In genomic region chr2:74217437-74217836, GRCm38 (mm10) we compare ENCODE assay signal across 18 mouse cellular contexts.
"Had no signal": no experiment of that assay in that cellular context is flagged by ENCODE, and none has a peak within 500 bp of the region (broad histone marks: within the 10 kb centered on the region; RNA-seq: fewer than 3 reads in every experiment).

No protein-coding gene starts in this region.

- H3K9ac ChIP-seq: lung, embryonic 14.5 days; midbrain, embryonic 12.5 days; neural tube, embryonic 13.5 days; neural tube, embryonic 15.5 days had no signal

- ATAC-seq: midbrain, embryonic 16.5 days had no signal

- H3K4me2 ChIP-seq: lung, embryonic 14.5 days; midbrain, embryonic 12.5 days; neural tube, embryonic 13.5 days; neural tube, embryonic 15.5 days had no signal

- H3K4me1 ChIP-seq: midbrain, embryonic 10.5 days; midbrain, embryonic 12.5 days; neural tube, embryonic 13.5 days; neural tube, embryonic 15.5 days had no signal

- H3K27me3 ChIP-seq: neural tube, embryonic 13.5 days; neural tube, embryonic 15.5 days had no signal

- H3K27ac ChIP-seq: midbrain, embryonic 10.5 days; midbrain, embryonic 12.5 days; neural tube, embryonic 13.5 days; neural tube, embryonic 15.5 days had no signal

- H3K36me3 ChIP-seq: midbrain, embryonic 10.5 days; midbrain, embryonic 12.5 days; neural tube, embryonic 13.5 days; neural tube, embryonic 15.5 days had no signal

- H3K4me3 ChIP-seq: midbrain, embryonic 10.5 days; midbrain, embryonic 12.5 days; myocyte; neural tube, embryonic 13.5 days; neural tube, embryonic 15.5 days had no signal

- H3K9me3 ChIP-seq: midbrain, embryonic 10.5 days; midbrain, embryonic 12.5 days; neural tube, embryonic 13.5 days; neural tube, embryonic 15.5 days had no signal

- DNase-seq: lung, embryonic 14.5 days; lung, postnatal 10 days; lung, postnatal 4 days; midbrain, embryonic 14.5 days; retina, postnatal 1 day; right cerebral cortex, adult 18-20 months; right cerebral cortex, postnatal 25 days; right cerebral cortex, postnatal 4 days; spleen, adult 18-20 months; thymus, adult 18-20 months; thymus, postnatal 14 days; thymus, postnatal 36 days had no signal
